Mouse (Mus musculus): ENCODE results near the gene Vmp1.

The Vmp1 gene

DNA sequence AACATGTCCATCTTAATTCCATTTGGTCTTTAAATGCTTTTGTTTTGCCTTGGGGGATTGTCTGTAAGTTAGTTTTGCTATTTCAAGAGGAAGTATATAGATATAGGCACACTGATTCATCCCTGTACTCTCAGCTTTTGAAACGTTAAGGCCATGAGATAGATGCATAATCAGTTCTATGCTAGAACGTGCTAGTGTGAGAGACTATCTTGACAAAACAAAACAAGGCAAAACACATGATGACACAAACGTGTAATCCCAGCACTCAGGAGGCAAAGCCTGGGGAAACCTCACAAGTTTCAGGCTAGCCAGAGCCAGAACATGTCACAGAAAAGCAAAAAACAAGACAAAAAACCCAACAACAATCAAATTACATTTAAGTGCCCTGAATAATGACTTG is 10.9 kb downstream of the Vmp1 start:
- in situ Hi-C loops (cut with MboI, MseI): no loop called here

DNA sequence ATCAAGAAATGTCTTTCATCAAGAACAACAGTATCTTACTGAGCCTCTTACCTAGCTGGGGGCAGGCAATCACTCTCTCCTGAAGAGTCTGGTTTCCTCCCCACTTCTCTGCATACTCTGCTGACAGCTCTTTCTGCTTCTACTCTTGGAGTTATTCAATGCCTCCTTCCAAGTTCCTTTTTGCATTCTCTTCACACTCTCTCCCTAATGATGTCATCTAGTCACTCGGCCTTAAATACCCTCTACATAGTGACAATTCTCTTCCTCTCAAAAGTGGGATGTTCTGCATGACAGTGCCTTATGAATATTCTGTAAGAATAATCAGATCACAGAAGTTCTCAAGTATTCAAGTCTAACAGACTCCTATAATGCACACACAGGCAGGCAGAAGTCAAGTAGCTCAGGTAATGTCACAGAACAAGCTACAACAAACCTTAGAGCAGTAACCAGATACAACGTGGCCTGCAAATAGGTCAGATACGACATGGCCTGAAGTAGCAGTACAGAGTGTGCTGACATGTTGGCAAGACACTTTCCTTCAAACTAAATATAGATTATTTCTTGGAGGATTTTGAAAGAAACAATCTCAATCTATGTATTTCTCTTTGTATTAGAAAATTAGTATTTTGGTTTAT is 12.5 kb downstream of the Vmp1 start:
- in situ Hi-C loops (cut with MboI, MseI): no loop called here

DNA sequence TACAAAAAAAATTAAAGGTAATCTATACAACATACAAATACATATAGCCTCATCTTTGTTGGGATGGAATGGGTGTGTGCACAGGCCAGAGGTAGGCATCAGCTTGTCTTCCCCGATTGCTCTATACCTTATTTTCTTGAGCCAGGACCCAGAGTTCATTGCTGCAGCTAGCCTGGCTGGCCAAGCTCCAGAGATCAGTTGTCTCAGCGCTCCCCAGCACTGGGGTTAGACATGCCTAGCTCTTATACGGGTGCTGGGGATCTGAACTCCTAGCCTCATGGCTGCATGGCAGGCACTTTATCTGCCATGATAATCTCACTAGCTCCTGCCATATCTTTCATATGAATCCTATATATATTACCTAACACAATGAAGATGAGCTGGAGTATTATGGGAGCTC is 15.5 kb downstream of the Vmp1 start:
- in situ Hi-C loops (cut with MboI, MseI): no loop called here

DNA sequence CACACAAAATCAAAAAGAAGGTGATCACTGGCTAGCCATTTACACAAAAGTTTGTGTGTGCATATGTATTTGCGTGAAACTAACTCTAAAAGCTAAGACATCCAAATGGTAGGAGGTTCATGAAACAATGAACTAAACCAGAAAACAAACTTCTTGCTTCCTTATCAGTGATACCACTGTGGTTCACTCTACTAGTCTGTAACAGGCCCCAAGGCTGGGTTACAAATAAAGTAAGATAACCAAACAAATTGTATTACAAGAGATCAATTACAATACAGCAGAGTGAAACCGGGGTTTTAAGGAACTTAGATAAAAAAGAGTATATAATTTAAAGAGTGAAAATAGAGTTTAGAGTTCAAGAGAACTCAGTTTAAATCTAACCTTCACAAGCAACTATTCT is 16.1 kb downstream of the Vmp1 start:
- in situ Hi-C loops (cut with MboI, MseI): no loop called here

DNA sequence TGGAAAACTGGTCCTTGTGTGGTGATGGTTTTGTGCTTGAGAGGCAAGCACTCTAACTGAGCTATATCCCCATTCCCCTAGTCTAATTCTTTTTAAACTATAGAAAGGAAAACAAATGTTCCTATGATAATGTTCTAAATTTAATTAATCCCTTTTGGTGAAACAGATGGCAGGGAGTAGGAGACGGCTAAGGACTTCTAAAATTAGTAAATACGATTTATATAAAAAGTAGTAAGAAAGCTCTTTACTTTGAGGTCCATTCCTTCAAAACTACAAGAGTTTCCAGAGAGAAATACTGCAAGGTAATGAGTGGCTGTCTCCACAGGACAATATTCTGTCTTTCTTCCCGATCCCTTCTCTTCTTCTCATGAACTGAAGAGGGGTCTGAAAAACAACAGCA is 19.2 kb downstream of the Vmp1 start:
- in situ Hi-C loops (cut with MboI, MseI): no loop called here

DNA sequence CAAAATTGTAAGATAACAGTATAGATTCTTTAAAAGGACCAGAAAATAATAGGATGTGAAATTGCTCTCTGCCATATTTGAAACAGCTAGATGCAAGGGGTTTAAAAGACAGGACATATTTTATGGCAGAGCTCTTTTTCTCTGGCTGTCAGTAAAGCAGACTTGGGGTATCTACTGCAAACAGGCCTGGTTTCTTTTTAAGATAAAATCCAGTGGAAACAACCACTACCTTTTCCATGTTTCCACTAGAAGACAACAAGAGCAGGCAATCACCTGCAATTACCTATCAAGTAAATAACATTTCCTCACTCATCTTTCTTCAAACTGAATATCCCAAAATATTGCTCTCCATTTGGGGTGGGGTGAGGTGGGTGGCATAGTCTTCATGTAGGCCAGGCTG is 19.7 kb downstream of the Vmp1 start:
- in situ Hi-C loops (cut with MboI, MseI): no loop called here

- in situ Hi-C loops (cut with MboI, MseI): no loop called here
Measured at GRCm38 (mm10) chr11:86662986-86663895, 20.4 kb downstream of the Vmp1 start.

GRCm38 (mm10) chr11:86657863-86658262 is 25.8 kb downstream of the Vmp1 start:
- in situ Hi-C loops (cut with MboI, MseI): loop anchor here (5.0 kb wide), 1 partner anchor 91 kb away; no protein-coding TSS in a partner anchor

DNA sequence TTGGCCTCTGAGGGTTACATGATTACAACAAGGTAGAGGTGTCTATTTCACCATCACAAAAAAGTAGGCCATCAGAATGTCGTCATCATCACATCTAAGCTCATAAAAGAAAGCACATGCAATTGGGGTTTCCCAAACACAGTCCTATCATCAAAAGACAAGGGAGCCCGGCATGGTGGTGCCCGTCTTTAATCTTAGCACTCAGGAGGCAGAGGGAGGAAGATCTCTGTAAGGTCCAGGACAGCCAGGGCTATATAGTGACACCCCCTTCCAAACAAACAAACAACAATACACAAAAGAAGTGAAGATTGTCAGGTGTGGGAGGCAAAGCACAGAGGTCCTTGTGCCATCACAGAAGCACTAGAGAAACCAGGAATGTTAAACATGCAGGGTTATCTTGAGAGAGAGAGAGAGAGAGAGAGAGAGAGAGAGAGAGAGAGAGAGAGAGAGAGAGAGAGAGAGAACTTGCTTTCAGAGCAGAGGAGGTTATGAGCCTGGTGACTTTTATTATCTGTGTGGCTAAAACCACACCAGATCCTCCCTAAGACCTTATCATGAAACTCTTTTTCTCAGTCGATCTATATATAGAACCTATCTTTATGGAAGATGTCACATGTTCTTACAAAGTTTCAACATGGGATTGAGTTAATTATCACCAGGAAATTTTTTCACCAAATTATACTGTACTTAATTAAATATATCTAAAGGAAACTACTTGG is 26.6 kb downstream of the Vmp1 start:
- in situ Hi-C loops (cut with MboI, MseI): loop anchor here (5.0 kb wide), 1 partner anchor 90 kb away; no protein-coding TSS in a partner anchor

DNA sequence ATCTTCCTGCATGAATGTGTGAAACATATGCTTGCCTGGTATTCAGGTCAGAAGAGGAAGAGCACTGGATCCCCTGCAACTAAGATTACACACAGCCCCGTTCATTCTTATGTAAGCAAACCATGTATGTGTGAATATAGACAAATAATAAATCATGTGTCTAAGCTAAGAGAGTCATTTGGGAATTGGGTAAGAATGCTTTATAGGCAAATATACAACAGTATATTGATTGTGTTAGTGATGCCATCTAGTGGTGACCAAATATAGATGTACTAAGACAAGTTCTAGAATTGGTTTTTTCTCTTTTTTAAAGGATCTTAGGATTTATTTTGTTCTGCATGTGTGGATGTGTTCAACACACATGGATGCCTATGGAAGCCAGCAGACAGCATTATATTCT is 28.0 kb downstream of the Vmp1 start:
- in situ Hi-C loops (cut with MboI, MseI): loop anchor here (5.0 kb wide), 1 partner anchor 88 kb away; no protein-coding TSS in a partner anchor

- in situ Hi-C loops (cut with MboI, MseI): no loop called here
Measured at GRCm38 (mm10) chr11:86654096-86654495, 29.5 kb downstream of the Vmp1 start.

DNA sequence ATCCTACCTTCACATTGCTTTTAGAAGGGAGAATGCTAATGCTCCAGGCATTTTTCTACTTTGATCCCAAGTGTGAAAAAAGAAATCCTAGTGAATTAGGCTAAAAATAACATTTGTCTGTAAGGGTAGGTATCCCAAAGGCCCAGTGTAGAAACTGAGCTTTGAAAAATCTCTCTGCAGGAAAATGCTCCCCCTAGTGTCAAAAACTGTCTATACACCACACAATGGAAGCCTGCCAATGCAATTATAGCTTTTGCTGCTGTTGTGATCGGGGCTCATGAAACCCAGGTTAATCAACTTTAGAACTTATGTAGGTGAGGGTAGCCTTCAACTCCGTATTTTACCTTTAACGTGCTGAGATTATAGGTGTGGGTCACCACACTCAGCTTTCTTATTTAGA is 30.2 kb downstream of the Vmp1 start:
- in situ Hi-C loops (cut with MboI, MseI): no loop called here

DNA sequence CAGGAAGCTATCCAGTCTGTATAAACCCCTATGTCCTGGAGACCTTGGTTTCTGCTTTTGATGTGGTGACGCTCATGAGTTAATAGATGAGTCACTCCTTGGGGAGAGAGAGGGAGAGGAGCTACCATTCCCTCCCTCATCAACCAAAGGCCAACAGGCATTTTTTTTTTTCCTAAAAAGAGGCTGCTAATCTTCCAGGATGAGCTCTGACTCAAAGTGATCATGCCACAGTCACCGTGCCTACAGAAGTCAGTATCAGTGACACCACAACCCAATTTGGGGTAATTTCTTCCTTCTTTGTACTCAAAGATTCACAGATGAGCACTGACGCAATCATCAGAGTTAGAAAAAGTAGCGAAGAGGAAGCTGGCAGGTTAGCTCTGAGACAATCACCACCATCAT is 31.1 kb downstream of the Vmp1 start:
- in situ Hi-C loops (cut with MboI, MseI): no loop called here

DNA sequence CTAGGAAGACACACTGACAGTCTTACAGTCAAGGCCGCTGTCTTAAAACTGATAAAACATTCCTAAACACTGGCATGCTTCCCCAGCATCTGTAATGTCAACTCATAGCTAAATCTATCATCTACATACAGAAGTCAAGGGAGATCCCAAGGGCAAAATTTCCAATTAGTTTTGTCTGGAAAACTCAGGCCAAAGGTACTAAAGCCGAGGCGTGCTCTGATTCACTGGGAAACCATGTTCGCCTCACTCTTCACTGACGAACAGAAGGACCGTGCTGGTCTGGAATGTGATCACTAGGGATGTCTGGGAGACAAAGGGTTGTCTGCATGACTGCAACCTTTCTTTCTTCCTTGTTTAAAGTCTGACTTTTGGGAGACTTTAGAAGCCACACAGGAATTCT is 33.0 kb downstream of the Vmp1 start:
- in situ Hi-C loops (cut with MboI, MseI): no loop called here

- in situ Hi-C loops (cut with MboI, MseI): no loop called here
Measured at GRCm38 (mm10) chr11:86649542-86649941, 34.1 kb downstream of the Vmp1 start.

GRCm38 (mm10) chr11:86647706-86648447 is 35.8 kb downstream of the Vmp1 start:
- in situ Hi-C loops (cut with MboI, MseI): no loop called here

DNA sequence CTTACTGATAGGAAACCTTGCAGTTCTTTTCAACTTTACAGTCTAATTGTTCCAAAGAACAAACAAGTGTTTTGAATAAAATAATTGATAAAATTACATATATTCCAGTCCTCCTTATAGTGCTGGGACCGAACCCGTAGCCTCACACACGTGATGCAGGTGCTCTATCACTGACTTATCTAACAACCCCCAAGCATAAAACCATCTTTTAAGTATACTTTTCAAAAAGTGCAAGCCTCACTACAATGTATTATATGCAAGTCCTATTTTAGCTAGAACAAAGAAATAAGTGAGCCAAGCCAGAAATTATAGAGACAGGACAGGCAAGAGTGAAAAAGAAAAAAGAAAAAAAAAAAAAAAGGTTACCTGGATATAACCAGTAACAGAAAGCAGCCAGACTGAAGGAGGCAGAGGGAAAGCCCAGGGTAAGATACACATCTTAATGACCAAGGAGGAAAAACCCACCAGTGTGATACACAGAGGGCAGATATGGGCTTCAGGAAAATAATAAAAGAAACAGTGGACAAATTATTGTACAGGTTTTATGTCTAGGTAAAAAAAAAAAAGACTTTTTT is 36.7 kb downstream of the Vmp1 start:
- in situ Hi-C loops (cut with MboI, MseI): no loop called here

GRCm38 (mm10) chr11:86646136-86646834 is 37.4 kb downstream of the Vmp1 start:
- in situ Hi-C loops (cut with MboI, MseI): no loop called here

DNA sequence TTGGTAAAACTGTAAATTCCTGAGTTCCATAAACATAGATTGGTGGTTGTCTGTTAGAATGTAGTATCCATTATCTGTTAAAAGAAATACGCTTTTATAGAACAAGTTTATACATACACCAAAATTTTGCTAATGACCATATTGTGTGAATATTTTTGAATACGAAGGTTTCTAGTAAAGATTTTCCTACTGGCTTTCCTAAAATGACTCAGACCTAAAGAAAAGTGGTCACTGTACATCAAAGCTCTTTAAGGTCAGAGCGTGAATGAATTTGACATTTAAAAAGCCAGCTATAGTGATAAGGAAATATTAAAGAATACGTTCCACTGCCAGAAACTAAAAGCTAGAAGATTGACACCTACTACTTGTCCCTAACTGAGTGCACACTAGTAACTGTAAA is 39.1 kb downstream of the Vmp1 start:
- in situ Hi-C loops (cut with MboI, MseI): no loop called here

DNA sequence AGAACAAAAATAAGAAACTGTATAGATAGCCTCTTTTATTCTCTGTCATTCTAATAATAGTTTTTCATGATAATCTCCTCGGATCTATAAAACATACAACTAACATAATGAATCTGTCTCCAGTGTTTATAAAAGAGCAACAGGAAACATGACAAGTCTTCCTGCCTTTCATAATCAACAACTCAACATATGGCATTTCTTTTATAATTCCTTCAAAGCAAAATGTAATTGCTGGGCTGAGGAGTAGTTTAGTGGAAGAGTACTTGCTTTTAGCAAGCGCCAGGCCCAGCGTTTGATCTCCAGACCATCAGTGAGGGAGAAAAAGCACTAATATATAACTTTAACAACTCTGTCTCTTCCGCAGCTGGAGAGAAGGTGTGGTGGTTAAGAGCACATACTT is 41.9 kb downstream of the Vmp1 start:
- in situ Hi-C loops (cut with MboI, MseI): no loop called here

GRCm38 (mm10) chr11:86637697-86638096 is 45.9 kb downstream of the Vmp1 start:
- in situ Hi-C loops (cut with MboI, MseI): no loop called here

Measured in regulatory T cell (primary cell).